Mouse (Mus musculus): ENCODE measurements around the gene Mrpl47.
A peak's percentile ranks its signal among the peaks of the same experiment; 100 is the strongest.
"Not testable (repeated sequence)": the region's sequence is repeated elsewhere in the genome, so short reads cannot be mapped to it uniquely, and the experiment has no call there.

Mrpl47 gene

DNA sequence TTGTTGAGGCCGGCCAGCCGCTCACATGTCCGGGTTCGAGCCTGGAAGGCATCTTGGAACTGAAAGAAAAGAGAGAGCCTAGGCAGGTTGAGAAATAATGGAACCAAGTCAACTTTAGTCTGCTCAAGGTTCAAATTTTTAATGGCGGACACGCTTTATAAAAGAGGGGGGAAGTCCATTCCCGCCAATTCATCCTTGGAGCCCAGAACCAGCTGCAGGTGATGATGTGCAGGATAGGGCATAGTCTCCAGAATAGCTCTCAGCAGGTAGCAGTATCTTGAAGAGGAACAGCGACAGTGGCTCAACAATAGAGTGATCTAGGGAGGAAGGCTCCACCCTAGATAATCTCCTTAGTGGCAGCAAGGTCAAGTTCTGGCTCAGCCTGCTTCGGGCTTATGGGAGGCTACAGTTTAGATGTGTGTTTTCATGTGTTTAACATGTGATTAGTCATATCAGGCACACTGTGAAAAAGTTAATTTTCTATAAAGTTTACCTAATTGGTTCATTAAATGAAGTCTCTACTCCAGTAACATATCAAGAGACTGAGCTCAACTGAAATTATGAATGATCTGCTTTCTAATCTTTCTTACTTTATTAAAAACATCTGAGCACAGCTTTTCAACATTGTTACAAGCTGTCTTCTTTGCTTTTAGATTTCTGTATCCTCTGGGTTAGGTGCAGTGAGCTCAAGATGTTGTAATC lies 31.6 kb downstream of the Mrpl47 start, which contains the start of gene Actl6a:
Actl6a (plus strand) TSS at position 652 of the 702 bp plus-strand sequence.
- DNase-seq, result not testable (repeated sequence)

DNA sequence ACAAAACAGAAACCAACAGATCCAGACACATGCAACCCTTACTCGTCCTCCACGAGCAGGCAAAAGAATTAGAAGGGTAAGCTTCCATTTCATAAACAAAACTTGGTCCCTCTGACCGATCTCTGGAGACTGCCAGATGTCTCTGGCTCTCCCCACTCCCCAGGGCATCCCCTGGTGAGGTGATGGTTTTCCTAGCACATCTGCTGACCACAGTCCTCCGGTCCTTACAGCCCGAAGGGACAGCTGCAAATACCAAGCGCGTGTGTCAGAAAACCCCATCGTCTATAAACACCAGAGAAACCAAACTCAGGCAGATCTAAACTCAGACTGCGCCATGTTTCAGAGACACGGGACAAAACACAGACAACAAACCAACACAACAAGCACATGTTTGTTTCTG lies 32.8 kb downstream of the Mrpl47 start:
- DNase-seq, result not testable (repeated sequence)

DNA sequence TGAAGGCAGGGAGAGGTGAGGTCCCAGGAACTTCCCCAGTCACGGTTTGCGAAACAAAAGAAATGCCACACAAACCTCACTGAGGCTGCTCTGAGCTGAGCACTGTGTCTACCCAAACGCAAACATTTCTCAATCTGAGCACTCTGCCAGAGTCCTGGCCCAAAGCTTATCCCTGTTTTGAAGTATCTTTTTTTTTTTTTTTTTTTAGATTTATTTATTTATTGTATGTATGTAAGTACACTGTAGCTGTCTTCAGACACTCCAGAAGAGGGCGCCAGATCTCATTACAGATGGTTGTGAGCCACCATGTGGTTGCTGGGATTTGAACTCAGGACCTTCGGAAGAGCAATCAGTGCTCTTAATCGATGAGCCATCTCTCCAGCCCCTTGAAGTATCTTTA lies 33.4 kb downstream of the Mrpl47 start:
- not testable (repeated sequence) for DNase-seq

- DNase-seq, result peak; percentile 88
Observed at GRCm38 (mm10) chr3:32698228-32698863, 39.1 kb downstream of the Mrpl47 start.

DNA sequence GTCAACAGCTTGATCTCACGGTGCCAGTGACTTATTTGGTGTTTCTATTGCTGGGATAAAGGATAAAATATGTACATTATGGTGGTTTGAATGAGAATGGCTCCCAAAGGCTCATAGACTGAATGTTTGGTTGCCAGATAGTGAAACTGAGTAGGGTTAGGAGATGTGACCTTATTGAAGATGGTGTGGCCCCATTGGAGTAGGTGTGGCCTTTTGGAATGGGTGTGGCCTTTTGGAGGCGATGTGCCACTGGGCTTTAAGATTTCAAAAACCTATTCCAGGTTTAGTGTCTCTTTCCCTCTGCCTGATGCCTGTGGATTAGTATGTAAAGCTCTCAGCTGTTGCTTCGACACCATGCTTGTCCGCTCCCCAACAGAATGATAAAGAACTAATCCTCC lies 41.8 kb downstream of the Mrpl47 start:
- peak; percentile 59 for DNase-seq

DNA sequence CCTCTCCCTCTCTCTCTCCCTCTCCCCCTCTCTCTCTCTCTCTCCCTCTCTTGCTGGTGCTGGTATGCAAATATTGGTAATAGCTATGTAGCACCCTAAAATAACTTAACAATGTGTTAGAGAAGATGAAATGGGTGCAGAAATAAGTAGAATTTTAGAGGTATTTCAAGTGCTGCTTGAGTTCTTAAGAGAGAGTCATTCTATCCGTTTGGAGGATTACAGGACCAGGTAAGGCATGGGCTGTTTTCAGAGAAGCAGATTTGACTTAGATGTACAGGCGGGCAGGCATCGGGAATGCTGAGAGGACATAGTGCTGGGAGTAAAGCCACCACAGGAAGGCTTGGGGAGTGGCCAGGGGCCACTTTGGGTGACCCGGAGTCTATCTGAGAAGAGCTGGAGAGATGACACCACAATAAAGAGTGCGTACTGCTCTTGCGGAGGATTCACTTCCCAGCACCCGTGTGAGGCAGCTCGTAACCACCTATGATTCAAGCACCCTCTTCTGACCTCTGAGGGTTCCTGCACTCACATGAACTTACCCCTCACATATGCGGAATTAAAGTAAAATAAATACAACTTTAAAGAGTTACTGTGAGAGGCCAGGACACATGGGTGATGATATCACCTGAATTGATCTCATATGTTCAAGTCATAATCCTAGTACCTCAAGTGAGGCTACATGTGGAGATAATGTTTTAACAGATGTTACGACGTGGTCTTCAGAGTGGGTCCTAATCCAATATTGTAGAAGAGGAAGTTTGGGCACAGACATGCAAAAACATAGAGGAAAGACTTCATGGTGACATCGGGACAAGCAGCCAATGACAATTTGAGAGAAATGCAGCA lies 42.4 kb downstream of the Mrpl47 start:
- no peak for DNase-seq

GRCm38 (mm10) chr3:32694211-32694610 lies 43.2 kb downstream of the Mrpl47 start:
- DNase-seq, result no peak

- DNase-seq, result no peak
Observed at GRCm38 (mm10) chr3:32691841-32692240, 45.6 kb downstream of the Mrpl47 start.

GRCm38 (mm10) chr3:32690901-32691300 lies 46.5 kb downstream of the Mrpl47 start:
- DNase-seq, result peak; percentile 46

DNA sequence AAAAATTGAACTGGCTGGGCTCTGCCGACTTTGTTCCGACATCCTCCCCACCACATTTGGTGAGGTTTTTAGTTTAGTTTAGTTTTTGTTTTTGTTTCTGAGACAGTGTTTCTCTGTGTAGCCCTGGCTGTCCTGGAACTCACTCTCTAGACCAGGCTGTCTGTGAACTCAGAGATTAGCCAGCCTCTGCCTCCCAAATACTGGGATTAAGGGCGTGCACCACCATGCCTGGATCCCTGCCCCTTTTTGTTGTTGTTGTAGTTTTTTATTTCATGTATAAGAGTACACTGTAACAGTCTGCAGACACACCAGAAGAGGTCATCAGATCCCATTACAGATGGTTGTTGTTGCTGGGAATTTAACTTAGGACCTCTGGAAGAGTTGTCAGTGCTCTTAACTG lies 47.4 kb downstream of the Mrpl47 start:
- no peak for DNase-seq

DNA sequence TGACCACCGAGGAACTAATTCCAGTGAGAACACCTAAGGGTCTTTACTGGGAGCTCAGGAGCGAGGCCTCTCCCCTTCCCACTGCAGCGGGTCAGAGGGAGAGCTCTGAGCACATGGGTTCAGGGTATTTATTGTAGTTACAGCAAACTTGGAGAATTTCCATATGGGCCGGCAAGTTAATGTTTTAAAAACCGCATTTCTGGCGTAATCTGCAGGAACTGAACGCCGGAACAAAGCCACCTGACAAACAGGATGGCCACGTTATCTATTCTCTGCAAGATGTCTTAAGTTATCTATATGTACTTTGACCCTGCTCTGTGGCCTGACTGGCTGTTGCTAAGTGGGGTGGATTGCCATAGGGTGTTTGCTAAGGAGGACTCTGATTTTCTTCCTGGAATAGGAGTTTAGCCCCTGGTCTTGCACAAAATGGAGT lies 47.8 kb downstream of the Mrpl47 start:
- peak; percentile 46 for DNase-seq

- no peak for DNase-seq
Observed at GRCm38 (mm10) chr3:32687156-32687555, 50.2 kb downstream of the Mrpl47 start.

DNA sequence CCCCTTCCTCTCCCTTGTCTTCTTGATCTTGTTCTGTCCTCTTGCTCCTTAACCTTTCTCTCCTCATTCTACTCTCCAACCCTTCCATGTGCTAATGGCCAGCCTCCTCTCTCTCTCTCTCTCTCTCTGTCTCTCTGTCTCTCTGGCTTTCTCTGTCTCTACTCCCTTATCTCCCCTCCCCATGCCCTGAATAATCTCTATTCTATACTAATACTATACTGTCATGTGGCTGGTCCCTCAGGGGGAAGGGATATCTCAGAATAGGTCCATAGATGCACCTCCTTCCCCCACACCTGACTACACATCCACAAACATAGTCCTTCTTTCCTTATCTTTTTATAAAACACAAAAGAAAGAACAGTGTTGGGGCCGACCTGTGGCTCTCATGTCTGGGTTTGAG lies 50.9 kb downstream of the Mrpl47 start:
- no peak for DNase-seq

DNA sequence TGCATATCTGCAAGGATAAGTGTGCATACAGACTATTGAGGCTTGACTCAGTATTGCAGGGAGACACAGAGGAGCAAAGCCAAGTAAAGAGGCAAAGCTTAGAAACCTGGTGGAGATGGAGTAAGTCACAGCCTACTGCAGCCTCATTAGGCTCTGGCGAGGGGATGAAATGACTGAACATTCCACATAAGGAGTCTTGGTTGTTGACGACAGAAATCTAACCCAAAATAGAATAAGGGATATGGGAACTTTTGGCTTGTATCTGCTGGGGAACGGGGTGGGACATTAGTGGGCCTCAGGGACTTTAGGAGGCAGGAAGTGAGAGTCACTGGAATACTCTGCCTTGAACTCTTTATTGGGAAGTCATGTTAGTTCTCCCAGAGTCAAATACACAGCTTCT lies 52.8 kb downstream of the Mrpl47 start:
- no peak for DNase-seq

DNA sequence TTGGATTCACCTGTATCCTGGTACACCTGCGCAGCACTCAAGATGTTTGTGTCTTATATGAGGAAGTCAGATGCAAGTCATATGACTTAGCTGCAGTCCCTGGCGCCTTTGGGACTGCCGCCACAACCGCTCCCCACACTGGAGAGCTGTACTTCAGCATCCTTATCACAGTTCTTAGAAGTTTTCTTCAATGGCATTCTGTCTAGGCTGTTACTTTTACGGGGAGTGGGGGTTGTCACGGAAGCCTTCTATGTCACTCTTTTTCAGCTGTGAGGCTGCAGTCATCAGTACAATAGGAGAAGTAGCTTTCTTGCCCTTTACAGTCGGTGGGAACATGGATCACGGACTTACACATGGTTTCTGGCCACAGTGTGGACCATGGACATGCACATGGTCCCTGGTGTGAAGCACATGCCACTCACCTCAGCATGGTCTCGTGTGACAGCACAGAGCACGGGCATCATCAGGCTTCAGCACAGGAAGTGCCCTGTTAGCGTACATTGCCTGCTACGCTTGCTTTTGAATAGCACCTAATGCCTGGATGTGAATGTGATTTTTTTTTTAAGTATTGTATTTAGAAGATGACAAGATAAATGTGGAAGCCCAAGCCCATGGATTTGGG lies 54.4 kb downstream of the Mrpl47 start:
- DNase-seq, result no peak

- DNase-seq, result no peak
Observed at GRCm38 (mm10) chr3:32676393-32676792, 61.0 kb downstream of the Mrpl47 start.

Data from liver (tissue).